ENCODE assay signal across 12 mouse cellular contexts in the genomic region with DNA sequence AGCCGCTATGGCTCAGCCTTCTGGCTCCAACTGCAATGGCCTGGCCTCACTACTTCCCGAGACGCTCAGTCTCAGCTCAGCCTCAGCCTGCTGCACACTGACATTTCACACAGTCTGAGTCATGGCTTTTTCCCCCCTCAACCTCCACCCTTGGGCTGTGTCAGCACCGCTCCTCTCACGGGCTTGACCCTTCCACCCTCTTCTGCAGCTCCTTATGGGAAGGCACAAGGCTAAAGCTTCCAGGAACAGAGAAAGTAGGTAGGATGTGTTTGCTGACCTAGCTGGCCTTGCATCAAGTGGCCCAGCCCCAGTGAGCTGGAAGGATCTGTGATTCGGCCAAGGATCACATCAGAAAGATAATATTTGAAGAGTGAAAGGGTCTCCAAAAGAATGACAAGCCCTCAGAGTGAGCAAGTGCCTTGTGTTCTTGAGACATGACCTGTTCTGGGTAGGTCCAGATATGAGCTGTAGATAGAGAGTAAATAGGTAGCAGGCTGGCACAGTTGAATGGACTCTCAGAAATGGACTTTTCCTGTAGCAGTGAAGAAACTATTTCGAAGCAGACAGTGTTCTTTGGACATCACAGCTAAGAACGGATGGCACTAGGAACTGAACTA.
DNase-seq lines count a peak whose midpoint lies in the region; ATAC-seq and TF ChIP-seq lines count a peak whose summit lies in the region.
"Had no signal": no experiment of that assay in that cellular context is flagged by ENCODE, and none has a peak within 500 bp of the region (broad histone marks: within the 10 kb centered on the region; RNA-seq: fewer than 3 reads in every experiment).

No protein-coding gene starts in this region.

- H3K36me3 ChIP-seq in hindbrain, embryonic 13.5 days = no peaks in the 10 kb centered on the region
- H3K36me3 ChIP-seq: hindbrain, embryonic 10.5 days; stomach, embryonic 15.5 days had no signal

- H3K9me3 ChIP-seq in hindbrain, embryonic 13.5 days = no peaks in the 10 kb centered on the region
- H3K9me3 ChIP-seq: hindbrain, embryonic 10.5 days; stomach, embryonic 15.5 days had no signal

- no peak overlapping the region for H3K4me3 ChIP-seq in cerebellum, adult 2 months (replicated peaks; ENCODE audit: insufficient read depth, low read depth, low read length)
- H3K4me3 ChIP-seq in hindbrain, embryonic 13.5 days = no peak overlapping the region
- H3K4me3 ChIP-seq: hindbrain, embryonic 10.5 days; stomach, embryonic 15.5 days had no signal

- 90% methylated on average over 8 of the region's 8 CpGs for WGBS in cerebellum, adult 2 months
- WGBS in hindbrain, embryonic 13.5 days = 93% methylated on average over 8 of the region's 8 CpGs

- ATAC-seq in hindbrain, embryonic 13.5 days (ENCODE audit: low FRiP score) = no peak
- ATAC-seq: liver, postnatal 0 days had no signal

- H3K4me2 ChIP-seq in hindbrain, embryonic 13.5 days = no peak overlapping the region
- H3K4me2 ChIP-seq: stomach, embryonic 15.5 days had no signal

- no peak for TF ChIP-seq POLR2A in cerebellum, adult 2 months (IDR thresholded peaks at IDR 0.05; ENCODE audit: borderline replicate concordance, insufficient read depth, low read length)

- DNase-seq in 3134 (ENCODE audit: extremely low read depth, insufficient read length, low spot score) (peak; percentile 6), adipocyte (ENCODE audit: low spot score) (peak; percentile 89)
- peak; percentile 13 for DNase-seq in heart, adult 8-10 months (ENCODE audit: low spot score)
- DNase-seq in lung, postnatal 25 days (ENCODE audit: low spot score) = peak; percentile 58
- no peak for DNase-seq in cerebellum, adult 2 months
- DNase-seq in spleen, adult 12 weeks (ENCODE audit: low spot score) = no peak
- DNase-seq: cerebellum, postnatal 36 days; liver, postnatal 0 days had no signal

- no peaks in the 10 kb centered on the region for H3K4me1 ChIP-seq in cerebellum, adult 2 months (ENCODE audit: control insufficient read depth, insufficient read depth, low read length)
- H3K4me1 ChIP-seq in hindbrain, embryonic 13.5 days (replicated peaks) = 0 out of 2 replicates have a peak, but pooled peaks cover 3% of the 10 kb centered on the region
- H3K4me1 ChIP-seq: hindbrain, embryonic 10.5 days; stomach, embryonic 15.5 days had no signal

- H3K27me3 ChIP-seq in cerebellum, adult 2 months (ENCODE audit: control insufficient read depth, insufficient read depth, low read length) = no peaks in the 10 kb centered on the region
- H3K27me3 ChIP-seq in hindbrain, embryonic 13.5 days = no peaks in the 10 kb centered on the region
- H3K27me3 ChIP-seq: stomach, embryonic 15.5 days had no signal

- no peak overlapping the region for H3K27ac ChIP-seq in cerebellum, adult 2 months (ENCODE audit: insufficient read depth, low read length)
- no peak overlapping the region for H3K27ac ChIP-seq in hindbrain, embryonic 13.5 days
- H3K27ac ChIP-seq: hindbrain, embryonic 10.5 days; kidney, postnatal 0 days; stomach, embryonic 15.5 days had no signal

- no peak for TF ChIP-seq CTCF in cerebellum, adult 2 months (IDR thresholded peaks at IDR 0.05; ENCODE audit: borderline replicate concordance, insufficient read depth, low read depth, low read length)

- H3K9ac ChIP-seq in hindbrain, embryonic 13.5 days = no peak overlapping the region
- H3K9ac ChIP-seq: liver, postnatal 0 days; stomach, embryonic 15.5 days had no signal

Comparison
In these comparisons a context has a peak if more than half of its experiments do, and no peak if none do; other contexts are left out.
1. DNase-seq: peak in 3134 (single experiment), adipocyte (single experiment), heart, adult 8-10 months (single experiment) and lung, postnatal 25 days (single experiment); none in cerebellum, adult 2 months (0 of 2) and spleen, adult 12 weeks (single experiment).